Mouse (Mus musculus): ENCODE data around the gene Gcgr. TPM values are rescaled to one million over a fixed set of nuclear protein-coding genes. Genes with fewer than 3 reads are reported as not detected.

Gcgr gene
- total and polyA plus RNA-seq, 3 experiments: 0.68 to 2.1 (median 0.73) TPM

- no peak overlapping the region; the same call in 1 of the 2 replicates for H3K4me3 ChIP-seq
- no peaks in the 10 kb centered on the region; the same call in 1 of the 2 replicates for H3K36me3 ChIP-seq (ENCODE audit: control insufficient read depth, insufficient read depth, low read length)
- H3K79me2 ChIP-seq (replicated peaks; ENCODE audit: control insufficient read depth, insufficient read depth, low read length): peaks cover 1% of the 10 kb centered on the region
- no peak overlapping the region for H3K9ac ChIP-seq (ENCODE audit: low read depth, low read length)
- DNase-seq: no peak
- 54% methylated on average over 3 of the region's 3 CpGs for WGBS
- TF ChIP-seq POLR2A (IDR thresholded peaks at IDR 0.05; ENCODE audit: insufficient read depth, low read depth, low read length) (no peak), EP300 (IDR thresholded peaks at IDR 0.05; ENCODE audit: insufficient read depth, low read depth, low read length) (no peak), CTCF (IDR thresholded peaks at IDR 0.05) (no peak)
- no peak overlapping the region for H3K27ac ChIP-seq
- no peaks in the 10 kb centered on the region for H3K27me3 ChIP-seq (ENCODE audit: control insufficient read depth, insufficient read depth, low read length)
- H3K4me1 ChIP-seq (ENCODE audit: control insufficient read depth, insufficient read depth, low read length): peaks cover 6% of the 10 kb centered on the region
- intact Hi-C loops (cut with DNase I): loop anchor here (2.0 kb wide), 1 partner anchor 22 kb away; the partner anchor contains the start of gene Mcrip1
Observed at GRCm38 (mm10) chr11:120571122-120571521, 40.6 kb downstream of the Gcgr start.

GRCm38 (mm10) chr11:120571754-120572416 lies 41.4 kb downstream of the Gcgr start:
- Histone ChIP-seq H3K36me3 (ENCODE audit: control insufficient read depth, insufficient read depth, low read length) (no peaks in the 10 kb centered on the region; the same call in 1 of the 2 replicates), H3K79me2 (replicated peaks; ENCODE audit: control insufficient read depth, insufficient read depth, low read length) (peaks cover 1% of the 10 kb centered on the region), H3K27me3 (ENCODE audit: control insufficient read depth, insufficient read depth, low read length) (no peaks in the 10 kb centered on the region), H3K27ac (peak overlapping the region; percentile 98), H3K9ac (ENCODE audit: low read depth, low read length) (peak overlapping the region; percentile 90), H3K4me3 (peak overlapping the region; percentile 80), H3K4me1 (ENCODE audit: control insufficient read depth, insufficient read depth, low read length) (peaks cover 6% of the 10 kb centered on the region)
- no peak for DNase-seq
- 2% methylated on average over 11 of the region's 11 CpGs for WGBS
- intact Hi-C loops (cut with DNase I): loop anchor here (2.0 kb wide), 1 partner anchor 23 kb away; the partner anchor contains the start of gene Mcrip1
- TF ChIP-seq CTCF (IDR thresholded peaks at IDR 0.05): no peak
- 0 out of 2 replicates have a peak, but pooled peaks have one; percentile 13 for TF ChIP-seq POLR2A (IDR thresholded peaks at IDR 0.05; ENCODE audit: insufficient read depth, low read depth, low read length)
- no peak for TF ChIP-seq EP300 (IDR thresholded peaks at IDR 0.05; ENCODE audit: insufficient read depth, low read depth, low read length)

DNA sequence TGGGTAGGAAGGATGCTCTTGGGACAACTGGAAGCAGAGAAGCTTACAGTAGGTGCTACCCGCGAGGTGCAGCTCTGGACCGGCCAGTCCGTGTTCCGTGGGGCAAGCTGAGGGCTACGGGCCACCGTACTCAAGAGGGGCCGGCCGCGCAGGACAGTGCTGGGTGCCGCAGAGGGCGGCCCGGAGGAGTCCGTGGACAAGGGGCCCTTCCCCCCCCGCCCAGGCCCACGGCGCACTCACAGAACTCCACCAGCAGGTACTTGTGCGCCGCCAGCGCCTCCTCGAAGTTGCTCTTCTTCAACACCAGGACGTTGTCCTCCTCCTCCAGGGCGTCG lies 41.9 kb downstream of the Gcgr start:
- intact Hi-C loops (cut with DNase I): no loop called here
- WGBS: under 1% methylated on average over 24 of the region's 24 CpGs
- H3K4me1 ChIP-seq (ENCODE audit: control insufficient read depth, insufficient read depth, low read length): peaks cover 6% of the 10 kb centered on the region

GRCm38 (mm10) chr11:120572752-120573584 lies 42.5 kb downstream of the Gcgr start, which contains the start of gene P4hb:
TSS of gene P4hb (minus strand) at chr11:120573253.
- H3K36me3 ChIP-seq (ENCODE audit: control insufficient read depth, insufficient read depth, low read length): no peaks in the 10 kb centered on the region; the same call in 1 of the 2 replicates
- intact Hi-C loops (cut with DNase I): loop anchor here (1.0 kb wide), 1 partner anchor 8 kb away; the partner anchor contains the start of gene Arhgdia
- H3K27me3 ChIP-seq (ENCODE audit: control insufficient read depth, insufficient read depth, low read length): no peaks in the 10 kb centered on the region
- H3K4me3 ChIP-seq: peak within 1 kb of the TSS; percentile 85
- H3K4me1 ChIP-seq (ENCODE audit: control insufficient read depth, insufficient read depth, low read length): peaks cover 6% of the 10 kb centered on the region
- H3K27ac ChIP-seq: peak within 1 kb of the TSS; percentile 98
- WGBS: under 1% methylated on average over 92 of the region's 94 CpGs
- H3K9ac ChIP-seq (ENCODE audit: low read depth, low read length): peak within 1 kb of the TSS; percentile 90
- H3K79me2 ChIP-seq (replicated peaks; ENCODE audit: control insufficient read depth, insufficient read depth, low read length): peaks cover 1% of the 10 kb centered on the region; the same call in 1 of the 2 replicates
- TF ChIP-seq POLR2A (IDR thresholded peaks at IDR 0.05; ENCODE audit: insufficient read depth, low read depth, low read length): peak; percentile 97
- TF ChIP-seq CTCF (IDR thresholded peaks at IDR 0.05): no peak
- peak; percentile 60; the same call in 1 of the 2 replicates for TF ChIP-seq EP300 (IDR thresholded peaks at IDR 0.05; ENCODE audit: insufficient read depth, low read depth, low read length)
- DNase-seq: peak; percentile 99 to 100

More for the DNA sequence above, 41.9 kb downstream of the Gcgr start:
- H3K27ac ChIP-seq: peak overlapping the region; percentile 98
- no peak for DNase-seq
- peaks cover 1% of the 10 kb centered on the region for H3K79me2 ChIP-seq (replicated peaks; ENCODE audit: control insufficient read depth, insufficient read depth, low read length)
- H3K4me3 ChIP-seq: peak overlapping the region; percentile 80
- TF ChIP-seq CTCF (IDR thresholded peaks at IDR 0.05): no peak
- no peak for TF ChIP-seq EP300 (IDR thresholded peaks at IDR 0.05; ENCODE audit: insufficient read depth, low read depth, low read length)
- TF ChIP-seq POLR2A (IDR thresholded peaks at IDR 0.05; ENCODE audit: insufficient read depth, low read depth, low read length): no peak
- H3K36me3 ChIP-seq (ENCODE audit: control insufficient read depth, insufficient read depth, low read length): no peaks in the 10 kb centered on the region; the same call in 1 of the 2 replicates
- no peaks in the 10 kb centered on the region for H3K27me3 ChIP-seq (ENCODE audit: control insufficient read depth, insufficient read depth, low read length)
- peak overlapping the region; percentile 90 for H3K9ac ChIP-seq (ENCODE audit: low read depth, low read length)

DNA sequence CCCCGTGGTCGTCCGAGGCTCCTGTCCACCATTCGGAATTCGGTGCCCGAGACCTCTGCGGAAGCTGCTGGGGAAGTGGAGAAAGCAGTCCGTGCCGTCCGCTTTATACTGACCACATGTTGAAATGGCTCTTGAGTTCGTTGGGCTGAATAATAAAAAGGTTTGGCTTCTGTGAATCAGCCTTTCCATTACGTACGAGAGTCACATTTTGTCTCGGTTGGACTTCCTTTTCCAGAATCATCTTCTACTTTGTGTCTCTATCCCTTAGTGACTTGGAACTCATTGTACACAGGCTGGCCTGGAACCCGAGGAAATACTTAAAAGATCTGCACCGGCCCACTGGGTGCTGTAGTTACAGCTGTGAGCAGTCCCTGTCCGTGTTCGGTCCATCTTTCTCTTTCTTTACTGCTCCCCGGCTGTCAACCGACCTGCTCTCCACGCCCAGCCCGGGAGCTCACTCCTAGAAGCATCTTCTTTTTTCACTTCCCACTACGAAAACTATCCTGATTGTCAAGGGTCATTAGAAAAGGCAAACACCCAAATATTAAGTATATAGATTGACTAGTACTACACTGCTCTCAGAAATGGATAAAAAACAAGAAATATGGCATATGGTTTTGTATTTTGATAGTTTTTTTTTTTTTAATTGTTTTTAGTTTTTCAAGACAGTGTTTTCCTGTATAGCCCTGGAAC lies 43.2 kb downstream of the Gcgr start:
- intact Hi-C loops (cut with DNase I): loop anchor here (1.0 kb wide), 1 partner anchor 8 kb away; the partner anchor contains the start of gene Arhgdia
- Histone ChIP-seq H3K27me3 (ENCODE audit: control insufficient read depth, insufficient read depth, low read length) (no peaks in the 10 kb centered on the region), H3K27ac (peak overlapping the region; percentile 98), H3K79me2 (replicated peaks; ENCODE audit: control insufficient read depth, insufficient read depth, low read length) (peaks cover 1% of the 10 kb centered on the region; the same call in 1 of the 2 replicates), H3K4me1 (ENCODE audit: control insufficient read depth, insufficient read depth, low read length) (peaks cover 6% of the 10 kb centered on the region), H3K9ac (ENCODE audit: low read depth, low read length) (peak overlapping the region; percentile 81), H3K36me3 (ENCODE audit: control insufficient read depth, insufficient read depth, low read length) (no peaks in the 10 kb centered on the region; the same call in 1 of the 2 replicates), H3K4me3 (peak overlapping the region; percentile 85)
- 1% methylated on average over 23 of the region's 23 CpGs for WGBS
- TF ChIP-seq EP300 (IDR thresholded peaks at IDR 0.05; ENCODE audit: insufficient read depth, low read depth, low read length) (no peak; the same call in 1 of the 2 replicates), POLR2A (IDR thresholded peaks at IDR 0.05; ENCODE audit: insufficient read depth, low read depth, low read length) (no peak), CTCF (IDR thresholded peaks at IDR 0.05) (no peak)
- DNase-seq: no peak

All from heart, adult 2 months (tissue).